ENCODE assay signal across 9 mouse cellular contexts in the genomic region with DNA sequence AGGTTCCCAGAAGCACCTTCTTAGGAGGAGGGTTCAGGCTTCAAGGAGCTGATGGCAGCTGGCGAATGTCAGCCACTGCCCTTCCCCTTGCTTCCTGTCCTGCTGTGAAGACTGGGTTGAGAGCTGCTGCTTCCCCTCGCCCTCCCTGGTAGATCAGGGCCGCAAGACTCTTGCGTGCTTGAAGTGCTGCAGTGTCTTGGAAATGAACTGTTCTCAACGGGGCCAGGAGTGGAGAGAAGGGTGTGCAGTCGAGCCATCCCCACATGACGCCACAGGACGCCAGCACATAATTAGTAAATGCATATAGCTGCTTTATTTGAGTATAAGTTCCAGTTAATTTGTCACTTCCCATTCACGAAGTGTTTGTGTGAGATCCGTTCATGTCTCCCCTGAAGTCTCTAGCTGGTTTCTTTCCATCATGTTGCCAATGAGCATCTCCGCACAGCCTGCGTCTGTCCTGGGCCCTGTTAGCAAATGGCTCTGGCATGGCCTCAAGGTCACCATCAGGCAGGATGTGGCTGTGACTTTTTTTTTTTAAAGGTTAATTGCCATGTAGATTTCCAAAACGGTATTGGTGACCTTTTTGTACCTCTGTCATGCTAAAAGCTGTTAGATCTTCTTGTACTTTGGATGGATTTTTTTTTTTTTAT. TPM values are rescaled to one million over a fixed set of nuclear protein-coding genes. Genes with fewer than 3 reads are reported as not detected.
DNase-seq lines count a peak whose midpoint lies in the region; ATAC-seq and TF ChIP-seq lines count a peak whose summit lies in the region.
"Had no signal": no experiment of that assay in that cellular context is flagged by ENCODE, and none has a peak within 500 bp of the region (broad histone marks: within the 10 kb centered on the region; RNA-seq: fewer than 3 reads in every experiment).

No protein-coding gene starts in this region.

- WGBS in hindbrain, embryonic 13.5 days: 30% methylated on average over 13 of the region's 13 CpGs

- peak overlapping the region; percentile 47; the same call in 1 of the 2 replicates for H3K27ac ChIP-seq in left cerebral cortex, adult 2 months
- H3K27ac ChIP-seq in hindbrain, embryonic 13.5 days: peak overlapping the region; percentile 18; the same call in 1 of the 2 replicates
- H3K27ac ChIP-seq: macrophage had no signal

- peak overlapping the region; percentile 8; the same call in 1 of the 2 replicates for H3K9ac ChIP-seq in hindbrain, embryonic 13.5 days

- H3K27me3 ChIP-seq in hindbrain, embryonic 13.5 days: no peaks in the 10 kb centered on the region

- intact Hi-C loops in left cerebral cortex, adult 2 months (cut with DNase I): no loop called here

- no peak overlapping the region for H3K4me3 ChIP-seq in left cerebral cortex, adult 2 months
- no peak overlapping the region for H3K4me3 ChIP-seq in hindbrain, embryonic 13.5 days

- H3K36me3 ChIP-seq in hindbrain, embryonic 13.5 days: no peaks in the 10 kb centered on the region

- no peak for DNase-seq in left cerebral cortex, adult 2 months (ENCODE audit: extremely low spot score in 1 of 2, low spot score in 2 of 2)
- DNase-seq in left cerebral cortex, adult 9 months (ENCODE audit: low spot score in 2 of 2): no peak
- peak; percentile 60 for DNase-seq in cerebellum, adult 9-11 months
- peak; percentile 61 to 82 for DNase-seq in lung, postnatal 4 days
- peak; percentile 60 for DNase-seq in thymus, postnatal 4 days
- DNase-seq in frontal cortex, postnatal 10 days (ENCODE audit: low spot score in 2 of 2): no peak
- DNase-seq in ovary, postnatal 14 days (ENCODE audit: low spot score): no peak

- H3K4me2 ChIP-seq in hindbrain, embryonic 13.5 days: no peak overlapping the region

- no peak for TF ChIP-seq CTCF in left cerebral cortex, adult 2 months (IDR thresholded peaks at IDR 0.05)

- 0 out of 2 replicates have a peak, but pooled peaks have one; percentile 31 for ATAC-seq in hindbrain, embryonic 13.5 days (ENCODE audit: low FRiP score)

- peaks cover 35% of the 10 kb centered on the region for H3K4me1 ChIP-seq in hindbrain, embryonic 13.5 days (replicated peaks)

- H3K9me3 ChIP-seq in hindbrain, embryonic 13.5 days: no peaks in the 10 kb centered on the region

RNA-seq across cellular contexts. Expression of gene Btbd3, which starts 9.1 kb away (rescaled TPM):
- 100 to 1,000 TPM; 153 to 161 TPM for total RNA-seq in left cerebral cortex, adult 2 months (2021)
- polyA plus RNA-seq in hindbrain, embryonic 13.5 days (2015; fragmentation: Nextera tagmentation; extraction: Ambion mirVana): 26.6 and 27.5 TPM in 2 replicates

Comparison
In these comparisons a context has a peak if more than half of its experiments do, and no peak if none do; other contexts are left out.
1. DNase-seq: peak in cerebellum, adult 9-11 months (single experiment), lung, postnatal 4 days (2 of 2) and thymus, postnatal 4 days (single experiment); none in left cerebral cortex, adult 2 months (0 of 2), left cerebral cortex, adult 9 months (0 of 2), frontal cortex, postnatal 10 days (0 of 2) and ovary, postnatal 14 days (single experiment).